Comparison of ENCODE assay signal across 18 mouse cellular contexts in genomic region chr3:33075696-33076095, GRCm38 (mm10).
A peak's percentile ranks its signal among the peaks of the same experiment; 100 is the strongest.
DNase-seq lines count a peak whose midpoint lies in the region; TF ChIP-seq lines count a peak whose summit lies in the region.
"Had no signal": no experiment of that assay in that cellular context is flagged by ENCODE, and none has a peak within 500 bp of the region (broad histone marks: within the 10 kb centered on the region; RNA-seq: fewer than 3 reads in every experiment).

No protein-coding gene starts in this region.

- peak overlapping the region; percentile 64; the same call in 1 of the 2 replicates for H3K27ac ChIP-seq in layer of hippocampus, adult 2 months
- H3K27ac ChIP-seq: embryonic facial prominence, embryonic 12.5 days; heart, embryonic 10.5 days; hindbrain, embryonic 13.5 days; hindbrain, postnatal 0 days had no signal

- peak; percentile 57 for DNase-seq in adrenal gland, adult 2 months
- no peak for DNase-seq in adrenal gland, postnatal 4 days (ENCODE audit: low spot score in 2 of 2)
- DNase-seq in layer of hippocampus, adult 2 months (ENCODE audit: low spot score in 2 of 2): no peak
- no peak for DNase-seq in layer of hippocampus, adult 18-20 months (ENCODE audit: low spot score in 2 of 2)
- peak; percentile 30 for DNase-seq in adrenal gland, postnatal 10 days
- peak; percentile 56 for DNase-seq in brain, adult 2 months (ENCODE audit: low read depth, low spot score)
- DNase-seq in heart, adult 18-20 months: no peak
- DNase-seq: cerebellum, adult 8-10 months; cerebellum, postnatal 14 days; forebrain, postnatal 0 days; gastrocnemius, postnatal 36 days; heart, postnatal 10 days; heart, postnatal 4 days; kidney, adult 11 months had no signal

- TF ChIP-seq CTCF in layer of hippocampus, adult 2 months (conservative IDR thresholded peaks at IDR 0.05): no peak

- no peak overlapping the region for H3K4me3 ChIP-seq in layer of hippocampus, adult 2 months
- H3K4me3 ChIP-seq: embryonic facial prominence, embryonic 12.5 days; heart, embryonic 10.5 days; hindbrain, embryonic 13.5 days had no signal

Comparison
In these comparisons a context has a peak if more than half of its experiments do, and no peak if none do; other contexts are left out.
1. DNase-seq: peak in adrenal gland, adult 2 months (single experiment), adrenal gland, postnatal 10 days (single experiment) and brain, adult 2 months (single experiment); none in adrenal gland, postnatal 4 days (0 of 2), layer of hippocampus, adult 2 months (0 of 2), layer of hippocampus, adult 18-20 months (0 of 2) and heart, adult 18-20 months (0 of 2).